Mouse (Mus musculus): ENCODE results near the gene Slc9a8. TPM values are rescaled to one million over a fixed set of nuclear protein-coding genes. Genes with fewer than 3 reads are reported as not detected.

Gene Slc9a8
- 10.4 and 11.8 TPM in 2 replicates for polyA plus RNA-seq (2015; fragmentation: Nextera tagmentation; extraction: Ambion mirVana)

DNA sequence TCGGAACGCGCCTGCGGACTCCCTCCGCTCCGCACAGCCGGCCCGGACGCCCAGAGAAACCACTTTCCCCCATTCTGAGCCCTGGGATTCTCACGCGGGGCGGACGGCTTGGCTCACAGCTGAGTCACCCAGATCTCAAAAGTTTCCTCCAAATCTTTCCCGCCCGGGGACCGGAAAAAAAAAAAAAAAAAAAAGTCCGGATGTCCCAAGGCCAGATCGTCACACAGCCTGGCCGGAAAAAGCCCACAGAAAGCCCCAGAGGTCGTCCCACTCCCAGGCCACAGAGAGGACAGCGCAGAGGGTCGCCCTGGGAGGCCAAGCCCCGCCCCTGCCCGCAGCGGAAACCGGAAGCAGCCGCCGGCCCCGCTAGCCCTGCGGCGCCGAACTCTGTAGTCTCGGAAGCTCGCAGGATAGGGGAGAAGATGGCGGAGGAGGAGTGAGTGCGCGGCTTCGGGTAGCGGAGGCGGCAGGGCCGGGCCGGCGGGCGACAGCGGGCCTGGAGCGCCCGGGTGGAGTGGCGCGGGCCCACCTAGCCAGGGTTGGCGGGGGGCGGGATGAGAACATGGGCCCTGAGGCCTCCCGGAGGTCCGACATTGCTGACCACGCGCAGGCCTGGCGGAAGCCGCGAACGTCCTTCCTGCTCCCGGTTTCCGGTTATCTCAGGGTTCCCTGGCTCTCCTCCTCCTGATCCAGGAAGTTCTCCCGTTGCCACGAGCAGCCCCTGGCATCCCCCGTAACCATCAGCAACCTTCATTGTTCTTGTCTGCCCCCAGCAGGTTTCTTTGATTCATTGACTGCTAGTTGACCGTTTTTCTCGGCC lies at the start of gene Slc9a8:
TSS of gene Slc9a8 (plus strand) at position 383 of the 820 bp plus-strand sequence.
- 0 out of 2 replicates have a peak, but pooled peaks cover 2% of the 10 kb centered on the region for H3K4me1 ChIP-seq (replicated peaks; ENCODE audit: control insufficient read depth, insufficient read depth)
- H3K9ac ChIP-seq (ENCODE audit: low read length): peak within 1 kb of the TSS; percentile 97
- peak; percentile 96 for DNase-seq (ENCODE audit: low spot score)
- H3K27ac ChIP-seq (replicated peaks): peak within 1 kb of the TSS; percentile 97
- H3K36me3 ChIP-seq (ENCODE audit: control insufficient read depth, insufficient read depth, low read length): peaks cover 14% of the 10 kb centered on the region; the same call in 1 of the 2 replicates
- ATAC-seq (ENCODE audit: low FRiP score, low TSS enrichment): peak; percentile 93
- H3K4me2 ChIP-seq (replicated peaks; ENCODE audit: low read depth): peak within 1 kb of the TSS; percentile 83
- no peak for TF ChIP-seq EP300 (optimal IDR thresholded peaks at IDR 0.05)
- TF ChIP-seq CTCF (IDR thresholded peaks at IDR 0.05; ENCODE audit: low read depth): peak; percentile 44
- no peaks in the 10 kb centered on the region for H3K9me3 ChIP-seq (ENCODE audit: control insufficient read depth, low read length)
- no peaks in the 10 kb centered on the region for H3K27me3 ChIP-seq (ENCODE audit: control insufficient read depth, insufficient read depth, low read length)
- under 1% methylated on average over 55 of the region's 66 CpGs for WGBS
- peak within 1 kb of the TSS; percentile 83 for H3K4me3 ChIP-seq (ENCODE audit: low read depth, low read length)

DNA sequence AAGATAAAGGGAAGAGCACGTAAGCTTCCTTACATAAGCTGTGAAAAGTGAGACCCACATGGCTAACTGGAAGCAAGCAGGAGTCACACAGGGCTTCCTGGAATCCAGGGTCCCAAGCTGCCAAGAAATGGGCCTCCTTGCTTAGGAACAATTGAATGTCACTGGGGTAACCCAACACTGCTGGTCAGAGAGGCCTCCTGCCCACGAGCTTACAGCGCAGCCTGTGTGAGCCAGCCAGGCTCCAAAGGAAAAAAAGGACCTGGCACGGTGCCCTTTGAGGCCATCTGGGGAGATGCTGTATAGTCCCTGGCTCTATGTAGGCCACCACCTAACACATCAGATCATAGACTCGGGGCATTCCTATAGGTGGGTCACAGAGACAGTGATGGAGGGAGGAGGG lies 48.2 kb upstream of the Slc9a8 start:
- 54% methylated on average over 5 of the region's 5 CpGs for whole genome bisulfite sequencing
- Histone ChIP-seq H3K36me3 (ENCODE audit: control insufficient read depth, insufficient read depth, low read length) (no peaks in the 10 kb centered on the region), H3K27ac (replicated peaks) (no peak overlapping the region), H3K4me3 (ENCODE audit: low read depth, low read length) (no peak overlapping the region), H3K27me3 (ENCODE audit: control insufficient read depth, insufficient read depth, low read length) (no peaks in the 10 kb centered on the region), H3K4me1 (replicated peaks; ENCODE audit: control insufficient read depth, insufficient read depth) (no peaks in the 10 kb centered on the region), H3K4me2 (replicated peaks; ENCODE audit: low read depth) (no peak overlapping the region), H3K9me3 (ENCODE audit: control insufficient read depth, low read length) (no peaks in the 10 kb centered on the region), H3K9ac (ENCODE audit: low read length) (no peak overlapping the region)
- peak; percentile 50 for ATAC-seq (ENCODE audit: low FRiP score, low TSS enrichment)
- no peak for TF ChIP-seq EP300 (optimal IDR thresholded peaks at IDR 0.05)
- TF ChIP-seq CTCF (IDR thresholded peaks at IDR 0.05; ENCODE audit: low read depth): no peak
- no peak for DNase-seq (ENCODE audit: low spot score)

DNA sequence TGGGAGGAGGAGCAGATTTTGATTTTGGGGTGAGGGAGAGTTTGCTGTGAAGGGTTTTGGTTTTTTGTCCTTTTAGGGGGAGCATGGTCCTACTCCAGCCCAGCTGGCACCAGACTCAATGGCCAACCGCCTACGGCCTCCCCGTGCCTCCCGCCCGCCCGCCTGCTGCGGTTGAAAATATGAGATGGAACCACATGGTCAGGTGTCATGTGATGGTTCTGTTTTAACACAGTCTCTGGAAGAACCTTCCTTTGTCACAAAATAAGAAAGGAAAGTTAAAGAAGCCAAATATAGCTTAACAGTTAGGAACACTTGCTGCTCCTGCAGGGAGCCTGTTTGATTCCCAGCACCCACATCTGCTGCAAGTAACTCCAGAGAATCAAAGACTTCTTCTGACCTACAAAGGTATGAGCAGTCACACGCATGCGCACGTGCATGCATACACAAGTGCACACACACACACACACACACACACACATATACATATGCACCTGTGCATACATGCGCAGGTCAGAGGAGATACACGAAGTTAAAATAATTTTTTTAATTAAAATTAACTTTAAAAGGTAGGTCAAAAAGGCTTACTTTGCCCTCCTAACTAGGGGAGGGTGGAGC lies 47.2 kb upstream of the Slc9a8 start:
- ATAC-seq (ENCODE audit: low FRiP score, low TSS enrichment) (no peak), DNase-seq (ENCODE audit: low spot score) (no peak)
- Histone ChIP-seq H3K9ac (ENCODE audit: low read length) (no peak overlapping the region), H3K36me3 (ENCODE audit: control insufficient read depth, insufficient read depth, low read length) (no peaks in the 10 kb centered on the region), H3K27me3 (ENCODE audit: control insufficient read depth, insufficient read depth, low read length) (no peaks in the 10 kb centered on the region), H3K4me1 (replicated peaks; ENCODE audit: control insufficient read depth, insufficient read depth) (no peaks in the 10 kb centered on the region), H3K4me3 (ENCODE audit: low read depth, low read length) (no peak overlapping the region), H3K27ac (replicated peaks) (no peak overlapping the region), H3K9me3 (ENCODE audit: control insufficient read depth, low read length) (no peaks in the 10 kb centered on the region), H3K4me2 (replicated peaks; ENCODE audit: low read depth) (no peak overlapping the region)
- 95% methylated on average over 12 of the region's 12 CpGs for WGBS
- no peak for TF ChIP-seq CTCF (IDR thresholded peaks at IDR 0.05; ENCODE audit: low read depth)
- TF ChIP-seq EP300 (optimal IDR thresholded peaks at IDR 0.05): no peak

DNA sequence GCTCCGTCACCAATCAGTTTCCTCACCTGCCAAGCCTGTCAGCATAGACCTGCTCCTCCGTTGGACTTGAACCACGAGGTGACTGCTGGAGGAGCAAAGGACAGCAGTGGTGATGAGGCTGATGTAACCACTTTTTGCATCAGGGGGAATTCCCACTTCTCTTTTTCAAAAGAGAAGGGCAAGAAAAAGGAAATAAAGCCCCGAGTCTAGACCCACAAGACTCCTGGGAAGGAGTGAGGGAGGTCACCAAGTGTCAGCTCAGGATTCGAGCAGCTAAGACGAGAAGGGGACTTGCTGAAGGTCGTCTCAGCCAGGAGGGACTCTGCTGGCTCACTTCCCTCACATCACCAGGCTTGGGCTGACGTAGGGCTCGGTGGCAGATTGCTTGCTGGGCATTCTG lies 46.4 kb upstream of the Slc9a8 start:
- no peak overlapping the region for H3K4me3 ChIP-seq (ENCODE audit: low read depth, low read length)
- 80% methylated on average over 9 of the region's 9 CpGs for WGBS
- DNase-seq (ENCODE audit: low spot score) (no peak), ATAC-seq (ENCODE audit: low FRiP score, low TSS enrichment) (no peak)
- H3K27me3 ChIP-seq (ENCODE audit: control insufficient read depth, insufficient read depth, low read length): no peaks in the 10 kb centered on the region
- no peaks in the 10 kb centered on the region for H3K4me1 ChIP-seq (replicated peaks; ENCODE audit: control insufficient read depth, insufficient read depth)
- no peaks in the 10 kb centered on the region for H3K36me3 ChIP-seq (ENCODE audit: control insufficient read depth, insufficient read depth, low read length)
- no peak overlapping the region for H3K4me2 ChIP-seq (replicated peaks; ENCODE audit: low read depth)
- H3K27ac ChIP-seq (replicated peaks): no peak overlapping the region
- TF ChIP-seq CTCF (IDR thresholded peaks at IDR 0.05; ENCODE audit: low read depth): no peak
- no peak for TF ChIP-seq EP300 (optimal IDR thresholded peaks at IDR 0.05)
- no peak overlapping the region for H3K9ac ChIP-seq (ENCODE audit: low read length)
- no peaks in the 10 kb centered on the region for H3K9me3 ChIP-seq (ENCODE audit: control insufficient read depth, low read length)

DNA sequence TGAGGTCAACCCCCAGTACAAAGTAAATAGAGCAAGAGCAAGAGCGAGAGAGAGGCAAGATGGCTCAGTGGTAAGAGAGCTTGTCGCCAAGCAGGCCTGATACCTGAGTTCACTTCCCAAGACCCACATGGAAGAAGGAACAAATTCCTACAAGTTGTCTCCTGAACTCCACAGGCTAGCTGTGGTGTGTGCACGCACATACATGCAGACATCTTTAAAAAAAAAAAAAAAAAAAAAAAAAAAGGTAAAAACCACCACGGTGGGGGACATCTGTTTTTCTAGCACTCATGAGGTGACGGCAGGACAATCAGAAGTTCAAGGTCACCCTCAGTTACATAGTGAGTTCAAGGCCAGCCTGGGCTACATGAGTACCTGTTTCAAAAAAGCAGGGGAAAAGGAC lies 45.8 kb upstream of the Slc9a8 start:
- ATAC-seq (ENCODE audit: low FRiP score, low TSS enrichment) (no peak), DNase-seq (ENCODE audit: low spot score) (no peak)
- WGBS: 88% methylated on average over 5 of the region's 5 CpGs
- Histone ChIP-seq H3K27ac (replicated peaks) (no peak overlapping the region), H3K9ac (ENCODE audit: low read length) (no peak overlapping the region), H3K27me3 (ENCODE audit: control insufficient read depth, insufficient read depth, low read length) (no peaks in the 10 kb centered on the region), H3K9me3 (ENCODE audit: control insufficient read depth, low read length) (no peaks in the 10 kb centered on the region), H3K4me1 (replicated peaks; ENCODE audit: control insufficient read depth, insufficient read depth) (no peaks in the 10 kb centered on the region), H3K36me3 (ENCODE audit: control insufficient read depth, insufficient read depth, low read length) (no peaks in the 10 kb centered on the region), H3K4me2 (replicated peaks; ENCODE audit: low read depth) (no peak overlapping the region), H3K4me3 (ENCODE audit: low read depth, low read length) (no peak overlapping the region)
- TF ChIP-seq CTCF (IDR thresholded peaks at IDR 0.05; ENCODE audit: low read depth) (no peak), EP300 (optimal IDR thresholded peaks at IDR 0.05) (no peak)

DNA sequence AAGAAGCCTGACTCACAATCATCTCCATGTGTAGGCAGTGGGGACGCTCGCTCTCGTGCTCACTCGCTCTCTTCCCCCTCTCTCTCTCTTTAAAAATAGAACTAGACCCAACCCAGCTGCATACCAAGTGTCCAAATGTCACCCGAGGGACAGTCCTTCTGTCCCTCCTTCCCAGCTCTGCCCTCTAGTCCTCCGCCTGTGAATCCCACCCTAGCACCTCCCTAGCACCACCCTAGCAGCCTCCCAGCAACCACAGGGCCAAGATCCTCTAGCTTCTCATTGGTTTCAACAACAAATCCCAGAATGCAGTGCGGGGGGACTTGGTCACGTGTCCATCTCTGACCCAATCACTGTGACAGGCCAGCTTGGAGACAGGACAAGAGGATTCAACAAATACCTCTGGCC lies 45.4 kb upstream of the Slc9a8 start:
- Histone ChIP-seq H3K9me3 (ENCODE audit: control insufficient read depth, low read length) (no peaks in the 10 kb centered on the region), H3K4me2 (replicated peaks; ENCODE audit: low read depth) (no peak overlapping the region), H3K27me3 (ENCODE audit: control insufficient read depth, insufficient read depth, low read length) (no peaks in the 10 kb centered on the region), H3K4me3 (ENCODE audit: low read depth, low read length) (no peak overlapping the region), H3K27ac (replicated peaks) (no peak overlapping the region), H3K36me3 (ENCODE audit: control insufficient read depth, insufficient read depth, low read length) (no peaks in the 10 kb centered on the region), H3K9ac (ENCODE audit: low read length) (no peak overlapping the region), H3K4me1 (replicated peaks; ENCODE audit: control insufficient read depth, insufficient read depth) (no peaks in the 10 kb centered on the region)
- ATAC-seq (ENCODE audit: low FRiP score, low TSS enrichment): no peak
- 79% methylated on average over 8 of the region's 8 CpGs for WGBS
- no peak for DNase-seq (ENCODE audit: low spot score)
- TF ChIP-seq CTCF (IDR thresholded peaks at IDR 0.05; ENCODE audit: low read depth): no peak
- TF ChIP-seq EP300 (optimal IDR thresholded peaks at IDR 0.05): no peak

Measured in stomach, postnatal 0 days (tissue).